Mouse (Mus musculus): ENCODE measurements around the gene Efna2. TPM values are rescaled to one million over a fixed set of nuclear protein-coding genes. Genes with fewer than 3 reads are reported as not detected.
A peak's percentile ranks its signal among the peaks of the same experiment; 100 is the strongest.

Efna2 gene
- polyA plus RNA-seq, 1 experiment from 2014 or later: 6.5 TPM

DNA sequence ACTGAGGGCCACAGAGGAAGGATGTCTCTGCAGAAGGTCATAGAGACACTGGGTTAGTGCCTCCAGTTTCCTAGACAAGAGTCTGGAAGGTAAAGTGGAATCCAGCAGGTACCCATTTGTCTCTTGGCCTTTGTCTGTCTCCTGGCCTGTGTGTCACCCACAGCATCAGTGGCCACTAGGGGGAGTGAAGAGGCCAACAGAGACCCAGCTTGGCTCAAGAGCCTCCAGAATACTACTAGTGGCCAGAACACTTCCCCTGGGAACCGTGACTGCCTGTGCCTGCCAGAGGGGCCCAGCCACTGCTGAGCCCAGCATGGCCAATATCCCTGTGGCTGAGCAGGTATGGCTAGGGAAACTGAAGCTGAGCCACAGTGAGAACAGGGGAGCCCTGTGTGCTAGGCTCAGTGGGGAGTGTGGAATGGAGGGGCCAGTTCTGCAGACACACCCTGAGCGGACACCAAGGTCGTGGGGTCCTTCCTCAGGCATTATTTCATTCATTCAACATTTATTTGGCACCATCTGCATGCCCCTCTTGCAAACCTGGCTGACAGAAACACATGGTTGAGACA, 20.2 kb downstream of the Efna2 start:
- H3K4me2 ChIP-seq (replicated peaks; ENCODE audit: low read depth): no peak overlapping the region

DNA sequence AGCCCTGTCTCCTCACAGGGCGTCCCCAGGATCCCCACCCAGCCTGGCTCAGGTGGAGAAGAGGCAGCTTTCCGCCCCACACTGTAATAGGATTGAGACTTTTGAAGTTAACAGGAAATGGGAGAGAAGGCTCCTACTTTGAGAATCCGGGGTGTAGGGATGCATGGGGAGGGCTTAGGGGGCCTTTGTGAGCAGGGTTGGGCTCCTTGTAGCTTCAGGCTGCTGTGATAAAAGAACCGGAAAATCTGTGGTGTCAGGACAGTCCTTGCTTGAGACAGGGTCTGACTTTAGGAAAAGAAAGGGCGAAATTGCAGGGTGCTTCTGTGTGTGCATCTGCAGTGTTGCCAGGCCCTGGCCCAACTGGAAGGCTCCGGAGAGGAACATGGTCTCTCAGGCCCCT, 21.2 kb downstream of the Efna2 start:
- TF ChIP-seq EP300 (optimal IDR thresholded peaks at IDR 0.05): no peak
- no peak for TF ChIP-seq CTCF (IDR thresholded peaks at IDR 0.05; ENCODE audit: low read depth)
- no peak for DNase-seq (ENCODE audit: low spot score)
- WGBS: 76% methylated on average over 6 of the region's 6 CpGs
- no peaks in the 10 kb centered on the region for H3K4me1 ChIP-seq (replicated peaks; ENCODE audit: control insufficient read depth, insufficient read depth)
- H3K4me3 ChIP-seq (ENCODE audit: low read depth, low read length): no peak overlapping the region
- no peak for ATAC-seq (ENCODE audit: low FRiP score, low TSS enrichment)
- no peak overlapping the region for H3K4me2 ChIP-seq (replicated peaks; ENCODE audit: low read depth)
- H3K9me3 ChIP-seq (ENCODE audit: control insufficient read depth, low read length): no peaks in the 10 kb centered on the region
- H3K27ac ChIP-seq (replicated peaks): no peak overlapping the region
- H3K27me3 ChIP-seq (ENCODE audit: control insufficient read depth, insufficient read depth, low read length): no peaks in the 10 kb centered on the region
- no peak overlapping the region for H3K9ac ChIP-seq (ENCODE audit: low read length)
- H3K36me3 ChIP-seq (ENCODE audit: control insufficient read depth, insufficient read depth, low read length): no peaks in the 10 kb centered on the region

More for the DNA sequence above, 20.2 kb downstream of the Efna2 start:
- WGBS: 46% methylated on average over 3 of the region's 3 CpGs
- no peak overlapping the region for H3K27ac ChIP-seq (replicated peaks)
- H3K4me1 ChIP-seq (replicated peaks; ENCODE audit: control insufficient read depth, insufficient read depth): no peaks in the 10 kb centered on the region
- no peaks in the 10 kb centered on the region for H3K36me3 ChIP-seq (ENCODE audit: control insufficient read depth, insufficient read depth, low read length)
- ATAC-seq (ENCODE audit: low FRiP score, low TSS enrichment) (peak; percentile 85), DNase-seq (ENCODE audit: low spot score) (peak; percentile 82)
- H3K9me3 ChIP-seq (ENCODE audit: control insufficient read depth, low read length): no peaks in the 10 kb centered on the region
- TF ChIP-seq EP300 (optimal IDR thresholded peaks at IDR 0.05) (no peak), CTCF (IDR thresholded peaks at IDR 0.05; ENCODE audit: low read depth) (peak; percentile 93)
- H3K9ac ChIP-seq (ENCODE audit: low read length): no peak overlapping the region
- no peak overlapping the region for H3K4me3 ChIP-seq (ENCODE audit: low read depth, low read length)
- H3K27me3 ChIP-seq (ENCODE audit: control insufficient read depth, insufficient read depth, low read length): no peaks in the 10 kb centered on the region

DNA sequence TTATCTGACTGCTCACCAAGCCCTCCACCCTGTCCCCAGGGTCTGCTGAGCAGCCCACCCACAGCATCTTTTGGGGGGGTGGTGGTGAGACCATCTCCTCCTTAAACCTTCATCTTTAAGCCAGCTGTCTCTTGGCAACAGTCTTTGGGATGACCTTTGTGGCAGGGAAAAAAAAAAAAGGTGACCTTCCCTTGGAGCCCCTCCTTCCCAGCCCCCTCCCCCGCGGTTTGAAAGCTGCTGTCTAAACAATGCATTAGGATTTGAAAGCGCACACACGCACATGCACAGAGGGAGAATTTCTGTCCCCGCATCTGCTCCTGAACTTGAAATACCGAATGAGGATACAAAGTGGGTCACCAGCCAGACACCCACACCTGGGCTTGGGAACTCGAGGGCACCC, 24.8 kb downstream of the Efna2 start:
- H3K9ac ChIP-seq (ENCODE audit: low read length): no peak overlapping the region
- WGBS: 22% methylated on average over 7 of the region's 7 CpGs

DNA sequence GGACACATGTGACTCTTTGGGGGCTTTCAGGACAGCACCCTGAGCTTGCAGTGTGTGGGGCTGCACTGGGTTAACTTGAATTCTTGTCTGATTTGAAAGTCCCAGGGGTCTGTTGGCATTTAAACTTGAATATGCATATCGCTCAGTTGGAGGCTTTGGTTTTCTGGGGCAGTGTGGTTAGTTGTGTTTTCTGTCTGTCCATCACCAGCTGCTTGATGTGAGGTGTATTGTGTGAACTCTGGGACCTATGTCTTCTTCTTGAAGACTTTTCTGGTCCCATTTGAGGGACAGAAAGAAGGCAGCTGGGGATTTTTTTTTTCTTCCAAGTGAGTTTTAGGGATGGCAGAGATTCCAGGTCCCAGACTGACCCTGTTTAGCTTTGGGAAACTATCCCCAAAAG, 27.9 kb downstream of the Efna2 start:
- TF ChIP-seq EP300 (optimal IDR thresholded peaks at IDR 0.05) (no peak), CTCF (IDR thresholded peaks at IDR 0.05; ENCODE audit: low read depth) (no peak)
- H3K27me3 ChIP-seq (ENCODE audit: control insufficient read depth, insufficient read depth, low read length): no peaks in the 10 kb centered on the region

More for the DNA sequence above, 24.8 kb downstream of the Efna2 start:
- Histone ChIP-seq H3K4me3 (ENCODE audit: low read depth, low read length) (no peak overlapping the region), H3K27me3 (ENCODE audit: control insufficient read depth, insufficient read depth, low read length) (no peaks in the 10 kb centered on the region), H3K36me3 (ENCODE audit: control insufficient read depth, insufficient read depth, low read length) (no peaks in the 10 kb centered on the region), H3K4me2 (replicated peaks; ENCODE audit: low read depth) (no peak overlapping the region), H3K9me3 (ENCODE audit: control insufficient read depth, low read length) (no peaks in the 10 kb centered on the region), H3K4me1 (replicated peaks; ENCODE audit: control insufficient read depth, insufficient read depth) (no peaks in the 10 kb centered on the region), H3K27ac (replicated peaks) (no peak overlapping the region)
- DNase-seq (ENCODE audit: low spot score) (no peak), ATAC-seq (ENCODE audit: low FRiP score, low TSS enrichment) (no peak)
- TF ChIP-seq EP300 (optimal IDR thresholded peaks at IDR 0.05): no peak
- no peak for TF ChIP-seq CTCF (IDR thresholded peaks at IDR 0.05; ENCODE audit: low read depth)

DNA sequence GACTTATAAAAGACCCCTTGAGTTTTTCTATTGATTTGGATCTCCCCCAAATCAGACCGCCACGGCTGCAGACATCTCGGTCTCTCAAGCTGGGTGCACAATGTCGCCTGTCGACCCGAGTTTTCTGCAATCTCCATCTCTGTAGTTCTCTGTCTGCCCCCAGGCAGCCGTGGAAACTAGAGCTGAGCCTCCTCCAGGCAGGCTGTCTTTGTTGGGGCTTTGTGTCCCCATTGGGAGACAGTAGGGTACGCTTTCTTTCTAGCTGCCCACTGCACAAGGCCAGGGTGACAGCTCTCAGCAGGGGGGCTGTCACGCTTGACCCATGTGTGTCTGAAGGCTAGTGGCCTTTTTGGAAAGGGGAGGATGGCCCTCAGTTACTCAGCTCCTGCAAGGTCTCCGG, 28.4 kb downstream of the Efna2 start:
- Histone ChIP-seq H3K4me3 (ENCODE audit: low read depth, low read length) (no peak overlapping the region), H3K27me3 (ENCODE audit: control insufficient read depth, insufficient read depth, low read length) (no peaks in the 10 kb centered on the region), H3K9ac (ENCODE audit: low read length) (no peak overlapping the region), H3K9me3 (ENCODE audit: control insufficient read depth, low read length) (no peaks in the 10 kb centered on the region), H3K4me2 (replicated peaks; ENCODE audit: low read depth) (no peak overlapping the region), H3K4me1 (replicated peaks; ENCODE audit: control insufficient read depth, insufficient read depth) (no peaks in the 10 kb centered on the region), H3K36me3 (ENCODE audit: control insufficient read depth, insufficient read depth, low read length) (no peaks in the 10 kb centered on the region), H3K27ac (replicated peaks) (no peak overlapping the region)
- DNase-seq (ENCODE audit: low spot score): no peak
- TF ChIP-seq CTCF (IDR thresholded peaks at IDR 0.05; ENCODE audit: low read depth): no peak
- TF ChIP-seq EP300 (optimal IDR thresholded peaks at IDR 0.05): no peak
- WGBS: 82% methylated on average over 10 of the region's 10 CpGs
- no peak for ATAC-seq (ENCODE audit: low FRiP score, low TSS enrichment)

More for the DNA sequence above, 27.9 kb downstream of the Efna2 start:
- WGBS: 67% methylated on average over 1 of the region's 1 CpGs
- H3K4me3 ChIP-seq (ENCODE audit: low read depth, low read length): no peak overlapping the region
- no peaks in the 10 kb centered on the region for H3K36me3 ChIP-seq (ENCODE audit: control insufficient read depth, insufficient read depth, low read length)
- H3K9ac ChIP-seq (ENCODE audit: low read length): no peak overlapping the region
- DNase-seq (ENCODE audit: low spot score): no peak
- H3K27ac ChIP-seq (replicated peaks): no peak overlapping the region
- no peaks in the 10 kb centered on the region for H3K9me3 ChIP-seq (ENCODE audit: control insufficient read depth, low read length)
- no peaks in the 10 kb centered on the region for H3K4me1 ChIP-seq (replicated peaks; ENCODE audit: control insufficient read depth, insufficient read depth)
- no peak for ATAC-seq (ENCODE audit: low FRiP score, low TSS enrichment)
- no peak overlapping the region for H3K4me2 ChIP-seq (replicated peaks; ENCODE audit: low read depth)

DNA sequence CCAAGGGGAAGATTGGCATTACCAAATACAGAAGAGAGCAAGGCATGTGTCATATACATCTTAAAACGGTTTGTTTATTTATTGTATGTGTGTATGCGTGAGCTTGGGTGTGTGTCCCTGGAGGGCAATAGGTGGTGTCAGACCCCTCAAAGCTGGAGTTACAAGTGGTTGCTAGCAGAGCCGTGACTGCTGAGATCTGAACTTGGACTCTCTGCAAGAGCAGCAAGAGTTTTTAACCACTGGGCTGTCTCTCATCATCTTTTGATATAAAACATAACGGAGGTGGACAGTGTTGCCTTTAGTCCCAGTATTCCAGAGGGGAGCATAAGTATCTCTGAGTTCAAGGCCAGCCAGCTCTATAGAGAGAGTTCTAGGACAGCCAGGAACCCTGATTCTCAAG, 29.0 kb downstream of the Efna2 start:
- DNase-seq (ENCODE audit: low spot score) (no peak), ATAC-seq (ENCODE audit: low FRiP score, low TSS enrichment) (no peak)
- H3K36me3 ChIP-seq (ENCODE audit: control insufficient read depth, insufficient read depth, low read length): no peaks in the 10 kb centered on the region
- no peak overlapping the region for H3K27ac ChIP-seq (replicated peaks)
- no peaks in the 10 kb centered on the region for H3K4me1 ChIP-seq (replicated peaks; ENCODE audit: control insufficient read depth, insufficient read depth)
- no peak overlapping the region for H3K4me2 ChIP-seq (replicated peaks; ENCODE audit: low read depth)
- H3K9me3 ChIP-seq (ENCODE audit: control insufficient read depth, low read length): no peaks in the 10 kb centered on the region
- TF ChIP-seq CTCF (IDR thresholded peaks at IDR 0.05; ENCODE audit: low read depth): no peak
- TF ChIP-seq EP300 (optimal IDR thresholded peaks at IDR 0.05): no peak
- H3K4me3 ChIP-seq (ENCODE audit: low read depth, low read length): no peak overlapping the region
- WGBS: 76% methylated on average over 4 of the region's 4 CpGs
- no peak overlapping the region for H3K9ac ChIP-seq (ENCODE audit: low read length)
- no peaks in the 10 kb centered on the region for H3K27me3 ChIP-seq (ENCODE audit: control insufficient read depth, insufficient read depth, low read length)

Data from stomach, postnatal 0 days (tissue).